Comparison of ENCODE assay signal across 8 mouse cellular contexts in genomic region chr10:60262386-60262785, GRCm38 (mm10). TPM values are rescaled to one million over a fixed set of nuclear protein-coding genes. Genes with fewer than 3 reads are reported as not detected.
A peak's percentile ranks its signal among the peaks of the same experiment; 100 is the strongest.
DNase-seq lines count a peak whose midpoint lies in the region; ATAC-seq lines count a peak whose summit lies in the region.

No protein-coding gene starts in this region.

- ATAC-seq in hindbrain, embryonic 12.5 days (ENCODE audit: low FRiP score) = peak; percentile 92
- peak; percentile 70 for ATAC-seq in megakaryocyte progenitor cell, adult 5-6 weeks (replicated peaks; ENCODE audit: poor library complexity)

- peaks cover 12% of the 10 kb centered on the region for H3K4me1 ChIP-seq in hindbrain, embryonic 12.5 days

- WGBS in hindbrain, embryonic 12.5 days = 36% methylated on average over 3 of the region's 3 CpGs

- H3K4me3 ChIP-seq in hindbrain, embryonic 12.5 days = no peak overlapping the region

- peak; percentile 52 for DNase-seq in CD4-positive helper T cell, adult 2 months (ENCODE audit: low read depth, low spot score)
- peak; percentile 79 to 85 for DNase-seq in adrenal gland, postnatal 4 days (ENCODE audit: low spot score in 2 of 2)
- peak; percentile 68 to 74 for DNase-seq in frontal cortex, postnatal 36 days (ENCODE audit: low spot score in 2 of 2)
- peak; percentile 80 for DNase-seq in left cerebral cortex, adult 11 months (ENCODE audit: low spot score)
- DNase-seq in right cerebral cortex, postnatal 25 days = peak; percentile 64
- peak; percentile 81 to 82 for DNase-seq in urinary bladder, postnatal 4 days (ENCODE audit: low spot score in 2 of 2)

- H3K4me2 ChIP-seq in hindbrain, embryonic 12.5 days (replicated peaks) = no peak overlapping the region

- H3K27me3 ChIP-seq in hindbrain, embryonic 12.5 days = no peaks in the 10 kb centered on the region

- H3K9ac ChIP-seq in hindbrain, embryonic 12.5 days = no peak overlapping the region

- peak overlapping the region; percentile 62 for H3K27ac ChIP-seq in hindbrain, embryonic 12.5 days

- H3K36me3 ChIP-seq in hindbrain, embryonic 12.5 days = no peaks in the 10 kb centered on the region

- H3K9me3 ChIP-seq in hindbrain, embryonic 12.5 days (replicated peaks) = no peaks in the 10 kb centered on the region

RNA-seq across cellular contexts. Expression of gene Psap, which starts 15.0 kb away (rescaled TPM):
- total RNA-seq in adrenal gland, postnatal 4 days (2021) = 100 to 1,000 TPM; 671 to 696 TPM
- polyA plus RNA-seq in hindbrain, embryonic 12.5 days (2016; fragmentation: Nextera tagmentation; extraction: Ambion mirVana) = 102 and 104 TPM in 2 replicates
- total RNA-seq in megakaryocyte progenitor cell, adult 5-6 weeks (2015) = 173 and 221 TPM in 2 replicates
- total RNA-seq in megakaryocyte progenitor cell, adult 5-6 weeks (2017) = 222 and 258 TPM in 2 replicates

RNA-seq across cellular contexts. Expression of gene Chst3, which starts 43.3 kb away (rescaled TPM):
- total RNA-seq in adrenal gland, postnatal 4 days (2021) = 1 to 10 TPM; 3.2 to 3.4 TPM
- 3.2 and 3.7 TPM in 2 replicates for polyA plus RNA-seq in hindbrain, embryonic 12.5 days (2016; fragmentation: Nextera tagmentation; extraction: Ambion mirVana)
- total RNA-seq in megakaryocyte progenitor cell, adult 5-6 weeks (2015) = not detected in 2 replicates
- total RNA-seq in megakaryocyte progenitor cell, adult 5-6 weeks (2017) = not detected in 2 replicates

Comparison
In these comparisons a context has a peak if more than half of its experiments do, and no peak if none do; other contexts are left out.
1. RNA of gene Chst3, which starts 43.3 kb away (total RNA-seq): 3.2 to 3.4 TPM in adrenal gland, postnatal 4 days; not detected in megakaryocyte progenitor cell, adult 5-6 weeks; every median in the first group is over 4 times any median in the second.
2. Peak in every context shown above with its lines, with median percentiles within 50 percentile points of each other: DNase-seq.